Mouse (Mus musculus): ENCODE measurements around the gene Grm8. TPM values are rescaled to one million over a fixed set of nuclear protein-coding genes. Genes with fewer than 3 reads are reported as not detected.
A peak's percentile ranks its signal among the peaks of the same experiment; 100 is the strongest.

The Grm8 gene
- polyA plus RNA-seq, 1 experiment from 2014 or later = 1.3 TPM

DNA sequence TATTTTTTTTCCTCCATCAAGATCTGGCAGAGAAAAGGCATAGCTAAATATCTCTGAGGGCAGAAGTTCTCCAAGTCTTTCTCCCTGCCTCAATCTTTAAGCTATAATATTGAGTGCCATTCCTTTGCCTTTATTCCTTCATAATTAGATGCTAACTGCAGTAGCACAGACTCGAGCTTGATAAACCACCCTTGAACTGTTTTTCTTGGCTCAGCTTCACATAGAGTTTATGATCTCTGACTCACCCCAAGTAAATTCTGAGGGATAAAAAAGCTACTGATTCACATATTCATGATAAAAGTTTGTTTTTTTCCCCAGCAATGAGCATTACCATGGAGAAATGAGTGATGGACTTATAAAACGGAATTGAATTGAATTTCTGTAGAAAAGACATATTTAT is 895.0 kb downstream of the Grm8 start:
- H3K4me3 ChIP-seq (replicated peaks) = no peak overlapping the region
- no peak for ATAC-seq (ENCODE audit: insufficient number of reproducible peaks, insufficient read depth, low FRiP score, low TSS enrichment, low read depth)
- no peak overlapping the region for H3K27ac ChIP-seq
- no peaks in the 10 kb centered on the region for H3K4me1 ChIP-seq (replicated peaks)
- H3K9ac ChIP-seq (replicated peaks) = no peak overlapping the region
- no peaks in the 10 kb centered on the region for H3K36me3 ChIP-seq
- 62% methylated on average over 2 of the region's 2 CpGs for WGBS
- H3K9me3 ChIP-seq = no peaks in the 10 kb centered on the region
- H3K27me3 ChIP-seq = no peaks in the 10 kb centered on the region
- no peak overlapping the region for H3K4me2 ChIP-seq

MicroRNA genes within 50 kb of the gene (microRNA counts, 519-probe panel; counts per million panel counts)
- not detected for microRNA mmu-miR-592

Small RNA genes lying within 50 kb of the gene (microRNA-seq; reads per million reads assigned to microRNA genes)
- gene Mir592 = 14.9 reads per million, percentile 29 among the genes with 10 or more reads in this experiment
